Mouse (Mus musculus) urinary bladder, postnatal 36 days (tissue): ENCODE results near the gene Pon3.

ENCODE experiments used
- DNase-seq, 2 experiments: peaks; one replicate each; pipeline ENCODE4 v3.0.0; 2022; ENCODE audit warnings: low spot score in 2 of 2, mixed read lengths in 1 of 2

Pon3 gene

GRCm38 (mm10) chr6:5179189-5179588 is 76.9 kb downstream of the Pon3 start:
- DNase-seq = no peak

GRCm38 (mm10) chr6:5177967-5178891 is 77.9 kb downstream of the Pon3 start:
- DNase-seq = no peak

- no peak for DNase-seq
Observed at GRCm38 (mm10) chr6:5174179-5174812, 81.8 kb downstream of the Pon3 start.

GRCm38 (mm10) chr6:5172571-5172970 is 83.5 kb downstream of the Pon3 start:
- DNase-seq = no peak

GRCm38 (mm10) chr6:5171418-5171817 is 84.7 kb downstream of the Pon3 start:
- DNase-seq = no peak
